Comparison of ENCODE assay signal across 28 mouse cellular contexts in the genomic region with DNA sequence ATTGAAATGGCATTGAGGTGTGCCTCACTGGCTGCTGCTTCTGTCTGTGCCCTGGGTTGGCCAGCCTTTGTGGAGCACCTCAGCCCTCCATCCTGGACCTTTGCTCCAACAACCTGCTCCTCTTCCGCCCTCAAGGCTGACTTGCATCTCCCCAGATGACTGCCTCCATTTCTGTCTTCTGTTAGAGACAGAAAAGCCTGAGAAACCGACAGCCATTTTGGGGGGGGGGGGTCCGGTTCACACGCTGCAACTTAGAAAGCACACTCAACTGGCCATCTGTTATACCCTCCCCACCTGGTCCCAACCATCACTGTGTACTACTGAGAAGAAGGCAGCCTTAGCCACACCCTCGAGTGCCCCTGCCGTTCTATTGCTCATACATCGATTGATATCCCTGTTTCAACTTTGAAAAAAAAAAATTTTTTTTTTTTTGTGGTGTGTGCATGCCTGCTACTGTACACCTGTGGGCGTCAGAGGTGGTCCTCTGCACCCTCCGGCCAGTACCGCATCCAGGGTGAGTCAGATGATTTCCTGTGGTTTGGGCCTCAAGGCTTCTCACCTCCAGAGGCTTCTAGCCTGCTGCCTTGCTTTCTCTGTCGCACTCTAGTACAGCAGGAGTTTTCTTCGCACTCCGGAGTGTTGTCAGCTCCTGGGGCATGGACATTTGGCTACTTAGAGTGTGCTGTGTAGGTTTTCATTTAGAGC. TPM values are rescaled to one million over a fixed set of nuclear protein-coding genes. Genes with fewer than 3 reads are reported as not detected.
DNase-seq lines count a peak whose midpoint lies in the region; ATAC-seq lines count a peak whose summit lies in the region.
"Had no signal": no experiment of that assay in that cellular context is flagged by ENCODE, and none has a peak within 500 bp of the region (broad histone marks: within the 10 kb centered on the region; RNA-seq: fewer than 3 reads in every experiment).

No protein-coding gene starts in this region.

- intact Hi-C loops in left cerebral cortex, postnatal 10 days (cut with DNase I): no loop called here

- H3K4me2 ChIP-seq in heart, embryonic 11.5 days: no peak overlapping the region
- H3K4me2 ChIP-seq: embryonic facial prominence, embryonic 12.5 days; forebrain, embryonic 12.5 days; hindbrain, embryonic 12.5 days; intestine, embryonic 15.5 days had no signal

- H3K4me1 ChIP-seq in heart, embryonic 11.5 days (ENCODE audit: control insufficient read depth, insufficient read depth, low read length): no peaks in the 10 kb centered on the region
- H3K4me1 ChIP-seq: intestine, embryonic 15.5 days had no signal

- H3K9ac ChIP-seq in heart, embryonic 11.5 days (ENCODE audit: low read depth, low read length): no peak overlapping the region
- H3K9ac ChIP-seq: embryonic facial prominence, embryonic 12.5 days; forebrain, embryonic 12.5 days; hindbrain, embryonic 12.5 days; intestine, embryonic 15.5 days had no signal

- no peaks in the 10 kb centered on the region; the same call in 1 of the 2 replicates for H3K36me3 ChIP-seq in heart, embryonic 11.5 days (ENCODE audit: control insufficient read depth, insufficient read depth, low read length)
- H3K36me3 ChIP-seq: embryonic facial prominence, embryonic 12.5 days; hindbrain, embryonic 12.5 days; intestine, embryonic 15.5 days had no signal

- H3K9me3 ChIP-seq in heart, embryonic 11.5 days (replicated peaks; ENCODE audit: control insufficient read depth, low read length): no peaks in the 10 kb centered on the region
- H3K9me3 ChIP-seq: embryonic facial prominence, embryonic 12.5 days; forebrain, embryonic 12.5 days; hindbrain, embryonic 12.5 days; intestine, embryonic 15.5 days had no signal

- no peak overlapping the region for H3K4me3 ChIP-seq in heart, embryonic 11.5 days (ENCODE audit: low read depth, low read length)
- H3K4me3 ChIP-seq: embryonic facial prominence, embryonic 12.5 days; forebrain, embryonic 12.5 days; hindbrain, embryonic 12.5 days; intestine, embryonic 15.5 days had no signal

- peak; percentile 39 for ATAC-seq in CD4-positive, CD25-positive, alpha-beta regulatory T cell, adult 4 months
- no peak for ATAC-seq in heart, embryonic 11.5 days (replicated peaks; ENCODE audit: insufficient number of reproducible peaks, low FRiP score, low TSS enrichment)
- ATAC-seq: forebrain, embryonic 16.5 days; hindbrain, postnatal 0 days; intestine, embryonic 15.5 days; Patski had no signal

- H3K27me3 ChIP-seq in heart, embryonic 11.5 days (ENCODE audit: control insufficient read depth, insufficient read depth, low read length): peaks cover 52% of the 10 kb centered on the region
- H3K27me3 ChIP-seq: Patski had no signal

- WGBS in heart, embryonic 11.5 days (ENCODE audit: insufficient replicate concordance): 17% methylated on average over 13 of the region's 13 CpGs

- DNase-seq in ES-CJ7 (ENCODE audit: low read depth, low spot score): peak; percentile 51
- peak; percentile 43 for DNase-seq in ZHBTc4 (ENCODE audit: low read depth, low spot score)
- DNase-seq in natural killer cell, adult 2 months (ENCODE audit: low spot score in 2 of 2): peak; percentile 61 to 76
- no peak for DNase-seq in kidney, postnatal 25 days
- DNase-seq in left cerebral cortex, postnatal 10 days (ENCODE audit: extremely low spot score in 1 of 2, low spot score in 2 of 2): no peak
- DNase-seq: adrenal gland, postnatal 10 days; B cell, adult 2 months; cerebellum, adult 11 months; cerebellum, adult 8-10 months; cerebellum, postnatal 14 days; gastrocnemius, postnatal 25 days; heart, postnatal 10 days; heart, postnatal 4 days; kidney, adult 18-20 months had no signal

- no peak overlapping the region for H3K27ac ChIP-seq in heart, embryonic 11.5 days (ENCODE audit: low read depth, low read length)
- H3K27ac ChIP-seq: embryonic facial prominence, embryonic 12.5 days; forebrain, embryonic 12.5 days; hindbrain, embryonic 12.5 days; hindbrain, postnatal 0 days; intestine, embryonic 15.5 days had no signal

RNA-seq across cellular contexts. Expression of gene Pou5f1, which starts 1.9 kb away (rescaled TPM):
- under 1 TPM in 1 of 2 experiments, not detected in 1; 0.31 TPM for polyA plus RNA-seq in CD4-positive, CD25-positive, alpha-beta regulatory T cell, adult 4 months (2017; shearing (Covaris generic))
- total RNA-seq in left cerebral cortex, postnatal 10 days (2021): not detected
- polyA plus RNA-seq in heart, embryonic 11.5 days (2014; fragmentation: Nextera tagmentation; extraction: Ambion mirVana): not detected in 2 replicates
- total RNA-seq: common myeloid progenitor, adult 5-6 weeks; granulocyte monocyte progenitor cell, adult 5-6 weeks; heart, postnatal 10 days; heart, postnatal 4 days; hindbrain, postnatal 0 days had no signal
- polyA plus RNA-seq: brain, embryonic 14.5 days; embryonic facial prominence, embryonic 12.5 days; forebrain, embryonic 16.5 days; heart, embryonic 14.5 days; hindbrain, embryonic 12.5 days; hindbrain, postnatal 0 days; intestine, embryonic 15.5 days; Patski had no signal

RNA-seq across cellular contexts. Expression of gene Tcf19, which starts 8.9 kb away (rescaled TPM):
- 10 to 100 TPM; 17.1 to 22.0 TPM for polyA plus RNA-seq in CD4-positive, CD25-positive, alpha-beta regulatory T cell, adult 4 months (2017; shearing (Covaris generic))
- 1 to 10 TPM; 5.7 to 8.5 TPM for total RNA-seq in left cerebral cortex, postnatal 10 days (2021)
- 47.6 and 51.1 TPM in 2 replicates for polyA plus RNA-seq in heart, embryonic 11.5 days (2014; fragmentation: Nextera tagmentation; extraction: Ambion mirVana)

RNA-seq across cellular contexts. Expression of gene Cchcr1, which starts 9.2 kb away (rescaled TPM):
- polyA plus RNA-seq in CD4-positive, CD25-positive, alpha-beta regulatory T cell, adult 4 months (2017; shearing (Covaris generic)): 1 to 10 TPM; 5.5 to 7.6 TPM
- 1 to 10 TPM; 6.4 to 7.4 TPM for total RNA-seq in left cerebral cortex, postnatal 10 days (2021)
- 10.4 and 12.8 TPM in 2 replicates for polyA plus RNA-seq in heart, embryonic 11.5 days (2014; fragmentation: Nextera tagmentation; extraction: Ambion mirVana)

RNA-seq across cellular contexts. Expression of gene Psors1c2, which starts 25.3 kb away (rescaled TPM):
- under 1 TPM in 1 of 2 experiments, not detected in 1; 0.65 TPM for polyA plus RNA-seq in CD4-positive, CD25-positive, alpha-beta regulatory T cell, adult 4 months (2017; shearing (Covaris generic))
- under 1 TPM; 0.43 to 0.59 TPM for total RNA-seq in left cerebral cortex, postnatal 10 days (2021)
- 0.37 TPM in 1 of 2 replicates, not detected in the other for polyA plus RNA-seq in heart, embryonic 11.5 days (2014; fragmentation: Nextera tagmentation; extraction: Ambion mirVana)
- total RNA-seq: adrenal gland, postnatal 10 days; CH12.LX; common myeloid progenitor, adult 5-6 weeks; gastrocnemius, postnatal 25 days; granulocyte monocyte progenitor cell, adult 5-6 weeks; heart, postnatal 10 days; heart, postnatal 4 days; hindbrain, postnatal 0 days had no signal

RNA-seq across cellular contexts. Expression of gene H2-Q10, which starts 37.8 kb away (rescaled TPM):
- polyA plus RNA-seq in CD4-positive, CD25-positive, alpha-beta regulatory T cell, adult 4 months (2017; shearing (Covaris generic)): 10 to 100 TPM; 15.0 to 23.6 TPM
- total RNA-seq in left cerebral cortex, postnatal 10 days (2021): not detected
- 0.20 and 1.4 TPM in 2 replicates for polyA plus RNA-seq in heart, embryonic 11.5 days (2014; fragmentation: Nextera tagmentation; extraction: Ambion mirVana)
- total RNA-seq: hindbrain, postnatal 0 days had no signal

Comparison
In these comparisons a context has a peak if more than half of its experiments do, and no peak if none do; other contexts are left out.
1. DNase-seq: peak in ES-CJ7 (single experiment), ZHBTc4 (single experiment) and natural killer cell, adult 2 months (2 of 2); none in kidney, postnatal 25 days (0 of 2) and left cerebral cortex, postnatal 10 days (0 of 2).